Mouse (Mus musculus): ENCODE measurements around the gene Atp5j.

- TF ChIP-seq ETS1 (IDR thresholded peaks at IDR 0.05; ENCODE audit: low read depth, low read length): no peak
- TF ChIP-seq POLR2A (IDR thresholded peaks at IDR 0.05; ENCODE audit: control insufficient read depth in 1 of 2, insufficient read depth in 1 of 2, low read depth in 1 of 2, low read length in 2 of 2, poor library complexity in 1 of 2): no peak
- TF ChIP-seq KAT2A (conservative IDR thresholded peaks at IDR 0.05; ENCODE audit: low read depth, low read length): no peak
- no peak for TF ChIP-seq MEF2A (IDR thresholded peaks at IDR 0.05; ENCODE audit: extremely low read depth, insufficient replicate concordance, low read depth, low read length, poor library complexity, severe bottlenecking)
- no peak for TF ChIP-seq EP300 (IDR thresholded peaks at IDR 0.05; ENCODE audit: low read depth in 1 of 2, low read length in 2 of 2)
- no peak for TF ChIP-seq ELF1 (IDR thresholded peaks at IDR 0.05; ENCODE audit: low read depth, low read length)
- TF ChIP-seq ZKSCAN1 (IDR thresholded peaks at IDR 0.05; ENCODE audit: low read depth, low read length): no peak
- no peak for TF ChIP-seq CTCF (IDR thresholded peaks at IDR 0.05 in 2 of 3, conservative IDR thresholded peaks at IDR 0.05 in 1 of 3; ENCODE audit: control insufficient read depth in 1 of 3, insufficient read depth in 1 of 3, low read depth in 2 of 3, low read length in 3 of 3, poor library complexity in 1 of 3, severe bottlenecking in 1 of 3)
These were observed 45.7 kb upstream of the Atp5j start for GRCm38 (mm10) chr16:84881168-84881567.

Measured in MEL (cell line).